Mouse (Mus musculus) bone marrow, adult 2 months (tissue): Measurements from ENCODE around the gene Upk1b. TPM values are rescaled to one million over a fixed set of nuclear protein-coding genes. Genes with fewer than 3 reads are reported as not detected.

Experiments
- H3K27ac ChIP-seq: fragments of 200-500 bp; 2 replicates; pipeline ENCODE4 v1.5.1; 2012; ENCODE audit warnings: low read depth, mild to moderate bottlenecking, control low read depth, inconsistent platforms, low read length; ENCODE audit not compliant: control insufficient read depth, poor library complexity, insufficient read depth
- H3K4me1 ChIP-seq: fragments of 200-500 bp; 2 replicates; pipeline ENCODE4 v1.6.1; 2011; ENCODE audit warnings: low read length; ENCODE audit not compliant: control insufficient read depth, insufficient read depth
- H3K4me3 ChIP-seq: fragments of 200-500 bp; replicated peaks from 2 replicates; pipeline ENCODE3; 2011; ENCODE audit warnings: mild to moderate bottlenecking, low read depth, low read length, control low read depth; ENCODE audit not compliant: control insufficient read depth
- CTCF ChIP-seq: fragments of 200-500 bp; IDR thresholded peaks from 2 replicates; pipeline ENCODE4 v1.5.1; 2011; ENCODE audit warnings: low read length, control low read depth; ENCODE audit not compliant: control insufficient read depth, insufficient read depth
- POLR2A ChIP-seq: fragments of 200-500 bp; IDR thresholded peaks from 2 replicates; pipeline ENCODE4 v1.6.1; 2011; ENCODE audit warnings: low read depth, mild to moderate bottlenecking, control low read depth, low read length, borderline replicate concordance; ENCODE audit not compliant: control insufficient read depth
- WGBS: fragments of 180-500 bp; shearing (Covaris S2); methylation state at CpG from one replicate; pipeline ENCODE4 v1.1.7; 2018; 5-methylcytosine and 5-hydroxymethylcytosine counted together
- polyA plus RNA-seq: library from polyadenylated mRNA; stranded (reverse); fragments of >200 nt; gene quantifications from 2 replicates; pipeline ENCODE4 v1.2.4, GENCODE M21; 2011; ENCODE audit warnings: low replicate concordance; ENCODE audit not compliant: missing spikeins, insufficient read depth, insufficient read length

Upk1b gene
- polyA plus RNA-seq, 1 experiment = not detected

DNA sequence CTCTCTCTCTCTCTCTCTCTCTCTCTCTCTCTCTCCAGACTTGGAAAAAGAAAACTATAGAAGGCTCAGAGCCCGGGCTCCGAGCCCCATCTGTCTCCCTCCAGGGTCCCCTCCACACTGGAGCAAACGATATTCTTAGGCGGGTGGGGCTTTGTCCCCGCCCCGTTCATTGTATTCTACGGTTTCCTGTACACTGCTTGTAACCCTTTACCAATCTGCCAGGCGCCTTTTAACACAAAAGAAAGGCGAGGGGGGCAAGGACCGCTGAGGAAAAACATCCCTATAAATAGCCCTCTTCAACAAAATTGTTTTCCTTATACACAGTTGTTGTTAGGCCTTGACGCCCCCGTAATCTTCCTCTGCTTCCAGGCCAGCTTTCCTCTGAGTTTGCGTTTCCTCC, 75.2 kb downstream of the Upk1b start:
- 35% methylated on average over 13 of the region's 13 CpGs for WGBS
- no peak overlapping the region for H3K4me3 ChIP-seq
- no peaks in the 10 kb centered on the region; the same call in 1 of the 2 replicates for H3K4me1 ChIP-seq
- H3K27ac ChIP-seq = no peak overlapping the region
- no peak for TF ChIP-seq POLR2A
- no peak for TF ChIP-seq CTCF

DNA sequence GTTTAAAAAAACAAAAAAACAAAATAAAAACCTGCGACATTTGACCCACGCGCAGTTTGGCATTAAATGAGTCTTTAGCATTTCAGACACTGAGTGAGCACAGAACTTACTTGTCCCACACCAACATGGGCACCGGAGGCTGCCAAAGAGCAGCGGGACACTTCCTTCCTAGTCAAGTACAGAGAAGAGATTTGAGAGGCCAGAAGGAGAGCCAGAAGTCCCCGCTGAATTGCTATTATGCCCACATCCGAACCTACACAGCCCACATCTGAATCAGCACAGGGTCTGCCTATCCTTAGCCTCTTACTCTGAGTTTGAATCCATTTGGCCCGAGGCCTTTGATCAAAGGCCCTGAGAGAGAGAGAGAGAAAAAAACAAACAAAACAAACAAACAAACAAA, 75.9 kb downstream of the Upk1b start:
- H3K27ac ChIP-seq = no peak overlapping the region
- WGBS = 28% methylated on average over 8 of the region's 8 CpGs
- no peaks in the 10 kb centered on the region; the same call in 1 of the 2 replicates for H3K4me1 ChIP-seq
- TF ChIP-seq CTCF (no peak), POLR2A (no peak)
- no peak overlapping the region for H3K4me3 ChIP-seq

Other genes with a start within 250 kb of the Upk1b start
- 26.1 and 35.7 TPM in 2 replicates for gene Tmem39a, start 241.6 kb downstream of the Upk1b start, polyA plus RNA-seq
- 3.6 and 6.1 TPM in 2 replicates for gene Arhgap31, start 87.1 kb downstream of the Upk1b start, polyA plus RNA-seq
- 4.2 and 12.8 TPM in 2 replicates for gene B4galt4, start 58.1 kb downstream of the Upk1b start, polyA plus RNA-seq
- not detected in 2 replicates for gene 4930435E12Rik, start 28.4 kb upstream of the Upk1b start, polyA plus RNA-seq
- 0.38 and 1.2 TPM in 2 replicates for gene Igsf11, start 92.3 kb upstream of the Upk1b start, polyA plus RNA-seq